8 mouse cellular contexts compared by ENCODE assay signal in the genomic region with DNA sequence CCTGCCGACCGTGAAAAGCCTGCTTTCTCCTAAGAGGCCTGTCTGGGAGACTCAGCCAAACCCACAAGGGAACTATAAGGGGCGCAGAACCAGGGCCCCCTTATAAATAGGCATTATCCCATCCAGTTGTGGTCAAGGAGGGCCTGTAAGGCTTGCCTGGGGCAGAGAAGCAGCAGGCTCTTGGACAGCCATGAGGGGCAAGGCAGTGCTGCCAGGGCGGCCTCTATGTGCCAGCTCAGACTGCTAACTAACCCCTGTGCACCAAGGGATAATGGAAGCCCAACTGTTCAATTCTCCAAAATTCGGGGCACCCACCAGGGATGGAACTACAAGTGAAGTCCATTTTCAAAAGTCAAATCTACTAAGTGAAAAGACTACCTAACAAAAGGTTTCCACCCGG. TPM values are rescaled to one million over a fixed set of nuclear protein-coding genes. Genes with fewer than 3 reads are reported as not detected.
A peak's percentile ranks its signal among the peaks of the same experiment; 100 is the strongest.
DNase-seq lines count a peak whose midpoint lies in the region; ATAC-seq and TF ChIP-seq lines count a peak whose summit lies in the region.

No protein-coding gene starts in this region.

- in situ Hi-C loops in ES-E14 (cut with MboI; ENCODE audit: low sequenced_read_pairs in 2 of 2, unreplicated experiment in 2 of 2), result no loop called here

- peak overlapping the region; percentile 96 for H3K4me2 ChIP-seq in heart, embryonic 11.5 days
- H3K4me2 ChIP-seq in forebrain, embryonic 16.5 days (ENCODE audit: low read length), result peak overlapping the region; percentile 77
- peak overlapping the region; percentile 99 for H3K4me2 ChIP-seq in liver, embryonic 16.5 days (ENCODE audit: low read depth, low read length)

- DNase-seq in heart, adult 8-10 months (ENCODE audit: low spot score), result no peak
- DNase-seq in ES-E14 (ENCODE audit: low read depth, low spot score), result no peak
- DNase-seq in urinary bladder, postnatal 10 days (ENCODE audit: low spot score), result no peak
- no peak for DNase-seq in adrenal gland, postnatal 10 days

- H3K27me3 ChIP-seq in heart, embryonic 11.5 days (ENCODE audit: control insufficient read depth, insufficient read depth, low read length), result peaks cover 14% of the 10 kb centered on the region
- no peaks in the 10 kb centered on the region for H3K27me3 ChIP-seq in forebrain, embryonic 16.5 days (replicated peaks; ENCODE audit: control insufficient read depth, insufficient read depth, low read length)
- peaks cover 8% of the 10 kb centered on the region for H3K27me3 ChIP-seq in liver, embryonic 16.5 days (ENCODE audit: control insufficient read depth, insufficient read depth, low read depth, low read length)

- ATAC-seq in heart, embryonic 11.5 days (replicated peaks; ENCODE audit: insufficient number of reproducible peaks, low FRiP score, low TSS enrichment), result no peak
- ATAC-seq in forebrain, embryonic 16.5 days, result no peak
- ATAC-seq in liver, embryonic 16.5 days (ENCODE audit: low read depth), result no peak
- ATAC-seq in megakaryocyte progenitor cell, adult 5-6 weeks (replicated peaks; ENCODE audit: poor library complexity), result no peak

- 54% methylated on average over 6 of the region's 6 CpGs for WGBS in heart, embryonic 11.5 days (ENCODE audit: insufficient replicate concordance)
- 18% methylated on average over 6 of the region's 6 CpGs for WGBS in forebrain, embryonic 16.5 days
- WGBS in liver, embryonic 16.5 days (ENCODE audit: insufficient replicate concordance), result 45% methylated on average over 6 of the region's 6 CpGs

- no peak overlapping the region for H3K27ac ChIP-seq in heart, embryonic 11.5 days (ENCODE audit: low read depth, low read length)
- H3K27ac ChIP-seq in ES-E14 (ENCODE audit: insufficient read depth, low read depth, low read length, poor library complexity, severe bottlenecking), result 0 out of 2 replicates have a peak overlapping the region, but pooled peaks have one; percentile 1
- H3K27ac ChIP-seq in forebrain, embryonic 16.5 days (ENCODE audit: low read length), result peak overlapping the region; percentile 86
- no peak overlapping the region for H3K27ac ChIP-seq in liver, embryonic 16.5 days (ENCODE audit: low read length)

- no peak overlapping the region for H3K9ac ChIP-seq in heart, embryonic 11.5 days (ENCODE audit: low read depth, low read length)
- H3K9ac ChIP-seq in ES-E14 (ENCODE audit: insufficient read depth, low read depth, low read length, poor library complexity, severe bottlenecking), result peak overlapping the region; percentile 78; the same call in 1 of the 2 replicates
- peak overlapping the region; percentile 84 for H3K9ac ChIP-seq in forebrain, embryonic 16.5 days (replicated peaks; ENCODE audit: low read depth, low read length)
- H3K9ac ChIP-seq in liver, embryonic 16.5 days (ENCODE audit: low read depth, low read length), result no peak overlapping the region

- H3K36me3 ChIP-seq in heart, embryonic 11.5 days (ENCODE audit: control insufficient read depth, insufficient read depth, low read length), result no peaks in the 10 kb centered on the region
- H3K36me3 ChIP-seq in ES-E14 (ENCODE audit: control insufficient read depth, insufficient read depth, low read length, poor library complexity, severe bottlenecking), result no peaks in the 10 kb centered on the region
- no peaks in the 10 kb centered on the region for H3K36me3 ChIP-seq in forebrain, embryonic 16.5 days (ENCODE audit: control insufficient read depth, insufficient read depth)
- no peaks in the 10 kb centered on the region for H3K36me3 ChIP-seq in liver, embryonic 16.5 days (ENCODE audit: control insufficient read depth, insufficient read depth)

- H3K4me1 ChIP-seq in heart, embryonic 11.5 days (ENCODE audit: control insufficient read depth, insufficient read depth, low read length), result peaks cover 20% of the 10 kb centered on the region
- peaks cover 13 to 53% of the 10 kb centered on the region in 2 experiments for H3K4me1 ChIP-seq in ES-E14 (ENCODE audit: control insufficient read depth in 2 of 2, insufficient read depth in 2 of 2, low read length in 2 of 2, poor library complexity in 1 of 2)
- H3K4me1 ChIP-seq in forebrain, embryonic 16.5 days (replicated peaks; ENCODE audit: control insufficient read depth, insufficient read depth, low read length), result peaks cover 59% of the 10 kb centered on the region
- H3K4me1 ChIP-seq in liver, embryonic 16.5 days (ENCODE audit: control insufficient read depth, low read depth, low read length), result peaks cover 36% of the 10 kb centered on the region

- H3K4me3 ChIP-seq in heart, embryonic 11.5 days (ENCODE audit: low read depth, low read length), result peak overlapping the region; percentile 85; the same call in 1 of the 2 replicates
- peak overlapping the region; percentile 92 to 96 for H3K4me3 ChIP-seq in ES-E14 (ENCODE audit: insufficient read depth in 1 of 2, low read depth in 1 of 2, low read length in 2 of 2, poor library complexity in 1 of 2, severe bottlenecking in 1 of 2)
- H3K4me3 ChIP-seq in forebrain, embryonic 16.5 days (replicated peaks; ENCODE audit: low read length), result peak overlapping the region; percentile 82
- H3K4me3 ChIP-seq in liver, embryonic 16.5 days (ENCODE audit: low read depth, low read length), result peak overlapping the region; percentile 76

- H3K9me3 ChIP-seq in heart, embryonic 11.5 days (replicated peaks; ENCODE audit: control insufficient read depth, low read length), result no peaks in the 10 kb centered on the region
- H3K9me3 ChIP-seq in ES-E14 (ENCODE audit: control insufficient read depth, insufficient read depth, low read depth, low read length), result no peaks in the 10 kb centered on the region
- no peaks in the 10 kb centered on the region for H3K9me3 ChIP-seq in forebrain, embryonic 16.5 days (ENCODE audit: control insufficient read depth, low read length)
- H3K9me3 ChIP-seq in liver, embryonic 16.5 days (replicated peaks; ENCODE audit: control insufficient read depth, low read length), result no peaks in the 10 kb centered on the region

TF ChIP-seq in ES-E14, 5 proteins besides CTCF, POLR2A, EP300 and RAD21:
- TF ChIP-seq ZC3H11A (IDR thresholded peaks at IDR 0.05; ENCODE audit: borderline replicate concordance, low read depth, low read length) (no peak), HCFC1 (IDR thresholded peaks at IDR 0.05; ENCODE audit: borderline replicate concordance, insufficient read depth, low read length) (no peak), ZNF384 (IDR thresholded peaks at IDR 0.05; ENCODE audit: low read depth, low read length) (no peak), MAFK (IDR thresholded peaks at IDR 0.05; ENCODE audit: insufficient read depth, low read depth, low read length) (no peak), CHD2 (IDR thresholded peaks at IDR 0.05; ENCODE audit: low read depth, low read length) (no peak)

RNA-seq across cellular contexts. Expression of gene Itpk1, which starts 1.3 kb away (rescaled TPM):
- 3.2 and 3.5 TPM in 2 replicates for polyA plus RNA-seq in heart, embryonic 11.5 days (2014; fragmentation: Nextera tagmentation; extraction: Ambion mirVana)
- total RNA-seq in heart, adult 8-10 months (2022), result 1 to 10 TPM; 6.9 to 8.0 (median 7.6) TPM
- 33.1 and 40.6 TPM in 2 replicates for total RNA-seq in ES-E14 (2012; rRNA removed)
- polyA plus RNA-seq in forebrain, embryonic 16.5 days (2015; fragmentation: Nextera tagmentation; extraction: Ambion mirVana), result 66.5 and 68.7 TPM in 2 replicates
- 4.8 and 5.5 TPM in 2 replicates for polyA plus RNA-seq in liver, embryonic 16.5 days (2015; fragmentation: Nextera tagmentation; extraction: Ambion mirVana)
- total RNA-seq in megakaryocyte progenitor cell, adult 5-6 weeks (2015), result 8.6 and 10.5 TPM in 2 replicates
- 15.1 and 15.3 TPM in 2 replicates for total RNA-seq in megakaryocyte progenitor cell, adult 5-6 weeks (2017)
- total RNA-seq in adrenal gland, postnatal 10 days (2021), result 10 to 100 TPM; 98.3 to 99.2 TPM

RNA-seq across cellular contexts. Expression of gene Moap1, which starts 40.0 kb away (rescaled TPM):
- 21.1 and 23.7 TPM in 2 replicates for polyA plus RNA-seq in heart, embryonic 11.5 days (2014; fragmentation: Nextera tagmentation; extraction: Ambion mirVana)
- total RNA-seq in heart, adult 8-10 months (2022), result 1 to 10 TPM; 5.9 to 7.3 (median 6.6) TPM
- total RNA-seq in ES-E14 (2012; rRNA removed), result 4.0 and 8.8 TPM in 2 replicates
- 53.6 and 60.2 TPM in 2 replicates for polyA plus RNA-seq in forebrain, embryonic 16.5 days (2015; fragmentation: Nextera tagmentation; extraction: Ambion mirVana)
- 5.6 and 6.8 TPM in 2 replicates for polyA plus RNA-seq in liver, embryonic 16.5 days (2015; fragmentation: Nextera tagmentation; extraction: Ambion mirVana)
- total RNA-seq in megakaryocyte progenitor cell, adult 5-6 weeks (2015), result 8.0 and 13.3 TPM in 2 replicates
- total RNA-seq in megakaryocyte progenitor cell, adult 5-6 weeks (2017), result 2.7 and 10.3 TPM in 2 replicates
- total RNA-seq in adrenal gland, postnatal 10 days (2021), result 1 to 10 TPM; 6.4 to 9.2 TPM

RNA-seq across cellular contexts. Expression of gene Tmem251, which starts 40.1 kb away (rescaled TPM):
- polyA plus RNA-seq in heart, embryonic 11.5 days (2014; fragmentation: Nextera tagmentation; extraction: Ambion mirVana), result 7.4 and 7.9 TPM in 2 replicates
- 1 to 10 TPM; 3.5 to 4.7 (median 4.4) TPM for total RNA-seq in heart, adult 8-10 months (2022)
- 2.9 and 4.0 TPM in 2 replicates for total RNA-seq in ES-E14 (2012; rRNA removed)
- 11.0 and 11.9 TPM in 2 replicates for polyA plus RNA-seq in forebrain, embryonic 16.5 days (2015; fragmentation: Nextera tagmentation; extraction: Ambion mirVana)
- 4.6 and 4.7 TPM in 2 replicates for polyA plus RNA-seq in liver, embryonic 16.5 days (2015; fragmentation: Nextera tagmentation; extraction: Ambion mirVana)
- 8.0 and 10.6 TPM in 2 replicates for total RNA-seq in megakaryocyte progenitor cell, adult 5-6 weeks (2015)
- 8.3 and 8.8 TPM in 2 replicates for total RNA-seq in megakaryocyte progenitor cell, adult 5-6 weeks (2017)
- 1 to 10 TPM; 4.6 to 5.1 TPM for total RNA-seq in adrenal gland, postnatal 10 days (2021)

RNA-seq across cellular contexts. Expression of gene Gm28051, which starts 54.1 kb away (rescaled TPM):
- polyA plus RNA-seq in heart, embryonic 11.5 days (2014; fragmentation: Nextera tagmentation; extraction: Ambion mirVana), result not detected in 2 replicates
- not detected for total RNA-seq in heart, adult 8-10 months (2022)
- total RNA-seq in ES-E14 (2012; rRNA removed), result not detected in 2 replicates
- not detected in 2 replicates for polyA plus RNA-seq in forebrain, embryonic 16.5 days (2015; fragmentation: Nextera tagmentation; extraction: Ambion mirVana)
- polyA plus RNA-seq in liver, embryonic 16.5 days (2015; fragmentation: Nextera tagmentation; extraction: Ambion mirVana), result not detected in 2 replicates
- not detected in 2 replicates for total RNA-seq in megakaryocyte progenitor cell, adult 5-6 weeks (2015)
- total RNA-seq in megakaryocyte progenitor cell, adult 5-6 weeks (2017), result not detected in 2 replicates
- not detected for total RNA-seq in adrenal gland, postnatal 10 days (2021)

RNA-seq across cellular contexts. Expression of gene Gon7, which starts 54.2 kb away (rescaled TPM):
- polyA plus RNA-seq in heart, embryonic 11.5 days (2014; fragmentation: Nextera tagmentation; extraction: Ambion mirVana), result 25.2 and 26.4 TPM in 2 replicates
- total RNA-seq in heart, adult 8-10 months (2022), result 10 to 100 TPM in 3 of 4 experiments, 1 to 10 TPM in 1; 9.4 to 14.2 (median 10.9) TPM
- 31.8 and 34.2 TPM in 2 replicates for total RNA-seq in ES-E14 (2012; rRNA removed)
- polyA plus RNA-seq in forebrain, embryonic 16.5 days (2015; fragmentation: Nextera tagmentation; extraction: Ambion mirVana), result 43.6 and 50.0 TPM in 2 replicates
- 10.1 and 13.0 TPM in 2 replicates for polyA plus RNA-seq in liver, embryonic 16.5 days (2015; fragmentation: Nextera tagmentation; extraction: Ambion mirVana)
- 19.6 and 19.7 TPM in 2 replicates for total RNA-seq in megakaryocyte progenitor cell, adult 5-6 weeks (2015)
- total RNA-seq in megakaryocyte progenitor cell, adult 5-6 weeks (2017), result 17.5 and 18.0 TPM in 2 replicates
- 10 to 100 TPM; 12.7 to 12.9 TPM for total RNA-seq in adrenal gland, postnatal 10 days (2021)

Comparison
In these comparisons a context has a peak if more than half of its experiments do, and no peak if none do; other contexts are left out.
1. H3K27ac ChIP-seq: peak in ES-E14 (single experiment) and forebrain, embryonic 16.5 days (single experiment); none in heart, embryonic 11.5 days (single experiment) and liver, embryonic 16.5 days (single experiment).
2. H3K9ac ChIP-seq: peak in ES-E14 (single experiment) and forebrain, embryonic 16.5 days (single experiment); none in heart, embryonic 11.5 days (single experiment) and liver, embryonic 16.5 days (single experiment).
3. Peak in every context shown above with its lines, with median percentiles within 50 percentile points of each other: H3K4me2 ChIP-seq and H3K4me3 ChIP-seq.